21 mouse cellular contexts compared by ENCODE assay signal in genomic region chr17:8302772-8303438, GRCm38 (mm10). TPM values are rescaled to one million over a fixed set of nuclear protein-coding genes. Genes with fewer than 3 reads are reported as not detected.
"Had no signal": no experiment of that assay in that cellular context is flagged by ENCODE, and none has a peak within 500 bp of the region (broad histone marks: within the 10 kb centered on the region; RNA-seq: fewer than 3 reads in every experiment).

No protein-coding gene starts in this region.

- H3K4me2 ChIP-seq: lung, embryonic 14.5 days; midbrain, embryonic 11.5 days; midbrain, embryonic 13.5 days; midbrain, embryonic 15.5 days; neural tube, embryonic 12.5 days; stomach, embryonic 15.5 days had no signal

- DNase-seq: lung, adult 18-20 months; lung, embryonic 14.5 days; lung, postnatal 10 days; lung, postnatal 36 days; right cerebral cortex, postnatal 14 days; thymus, adult 2 months; thymus, postnatal 25 days; thymus, postnatal 4 days had no signal

- H3K4me1 ChIP-seq: midbrain, embryonic 13.5 days; midbrain, embryonic 15.5 days; neural tube, embryonic 12.5 days; stomach, embryonic 15.5 days had no signal

- H3K4me3 ChIP-seq: megakaryocyte, embryonic 14.5 days; midbrain, embryonic 13.5 days; midbrain, embryonic 15.5 days; neural tube, embryonic 12.5 days; stomach, embryonic 15.5 days had no signal

- H3K9ac ChIP-seq: lung, embryonic 14.5 days; midbrain, embryonic 13.5 days; midbrain, embryonic 15.5 days; neural tube, embryonic 12.5 days; stomach, embryonic 15.5 days had no signal

- H3K27me3 ChIP-seq: midbrain, embryonic 15.5 days; neural tube, embryonic 12.5 days; stomach, embryonic 15.5 days had no signal

- H3K9me3 ChIP-seq: megakaryocyte, embryonic 14.5 days; midbrain, embryonic 13.5 days; midbrain, embryonic 15.5 days; neural tube, embryonic 12.5 days; stomach, embryonic 15.5 days had no signal

- ATAC-seq: midbrain, embryonic 13.5 days; midbrain, embryonic 15.5 days had no signal

- H3K27ac ChIP-seq: macrophage; midbrain, embryonic 13.5 days; midbrain, embryonic 15.5 days; neural tube, embryonic 12.5 days; stomach, embryonic 15.5 days; stomach, postnatal 0 days had no signal

RNA-seq across cellular contexts. Expression of gene Prr18, which starts 34.4 kb away (rescaled TPM):
- total RNA-seq: monocyte, adult 5-6 weeks had no signal

RNA-seq across cellular contexts. Expression of gene T2, which starts 52.9 kb away (rescaled TPM):
- total RNA-seq: megakaryocyte progenitor cell, adult 5-6 weeks; monocyte, adult 5-6 weeks; neutrophil, adult 5-6 weeks had no signal
- polyA plus RNA-seq: liver, embryonic 16.5 days; macrophage; spleen, adult 2 months had no signal
